Comparison of ENCODE assay signal across 8 mouse cellular contexts in genomic region chr11:73031536-73031935, GRCm38 (mm10). TPM values are rescaled to one million over a fixed set of nuclear protein-coding genes. Genes with fewer than 3 reads are reported as not detected.
DNase-seq lines count a peak whose midpoint lies in the region; ATAC-seq lines count a peak whose summit lies in the region.

No protein-coding gene starts in this region.

- H3K4me1 ChIP-seq in heart, embryonic 14.5 days (ENCODE audit: control insufficient read depth in 2 of 2, insufficient read depth in 2 of 2, low read length in 2 of 2): peaks cover 18 to 21% of the 10 kb centered on the region in 2 experiments
- peaks cover 5% of the 10 kb centered on the region for H3K4me1 ChIP-seq in embryonic facial prominence, embryonic 12.5 days
- H3K4me1 ChIP-seq in hindbrain, embryonic 12.5 days: peaks cover 8% of the 10 kb centered on the region
- H3K4me1 ChIP-seq in midbrain, embryonic 14.5 days (ENCODE audit: control insufficient read depth, insufficient read depth, low read length): no peaks in the 10 kb centered on the region; the same call in 1 of the 2 replicates

- WGBS in heart, embryonic 14.5 days: 68% methylated on average over 5 of the region's 5 CpGs
- WGBS in embryonic facial prominence, embryonic 12.5 days: 77% methylated on average over 5 of the region's 5 CpGs
- WGBS in hindbrain, embryonic 12.5 days: 51% methylated on average over 5 of the region's 5 CpGs
- 48% methylated on average over 5 of the region's 5 CpGs for whole genome bisulfite sequencing in midbrain, embryonic 14.5 days

- H3K4me2 ChIP-seq in heart, embryonic 14.5 days (ENCODE audit: low read length): peak overlapping the region; percentile 67
- peak overlapping the region; percentile 57 for H3K4me2 ChIP-seq in embryonic facial prominence, embryonic 12.5 days (replicated peaks)
- H3K4me2 ChIP-seq in hindbrain, embryonic 12.5 days (replicated peaks): peak overlapping the region; percentile 66
- H3K4me2 ChIP-seq in midbrain, embryonic 14.5 days (ENCODE audit: low read length): peak overlapping the region; percentile 51

- no peaks in the 10 kb centered on the region for H3K36me3 ChIP-seq in heart, embryonic 14.5 days (ENCODE audit: control insufficient read depth, insufficient read depth, low read length)
- no peaks in the 10 kb centered on the region for H3K36me3 ChIP-seq in embryonic facial prominence, embryonic 12.5 days
- H3K36me3 ChIP-seq in hindbrain, embryonic 12.5 days: peaks cover 8% of the 10 kb centered on the region; the same call in 1 of the 2 replicates
- peaks cover 6% of the 10 kb centered on the region; the same call in 1 of the 2 replicates for H3K36me3 ChIP-seq in midbrain, embryonic 14.5 days (ENCODE audit: control insufficient read depth, insufficient read depth, low read length)

- intact Hi-C loops in heart, postnatal 25 days (cut with DNase I): no loop called here

- H3K9me3 ChIP-seq in heart, embryonic 14.5 days (ENCODE audit: control insufficient read depth, low read length): no peaks in the 10 kb centered on the region
- no peaks in the 10 kb centered on the region for H3K9me3 ChIP-seq in embryonic facial prominence, embryonic 12.5 days
- H3K9me3 ChIP-seq in hindbrain, embryonic 12.5 days (replicated peaks): no peaks in the 10 kb centered on the region
- H3K9me3 ChIP-seq in midbrain, embryonic 14.5 days (ENCODE audit: control insufficient read depth, low read length): no peaks in the 10 kb centered on the region

- H3K27me3 ChIP-seq in heart, embryonic 14.5 days (ENCODE audit: control insufficient read depth, insufficient read depth, low read length): peaks cover 4% of the 10 kb centered on the region; the same call in 1 of the 2 replicates
- H3K27me3 ChIP-seq in embryonic facial prominence, embryonic 12.5 days: no peaks in the 10 kb centered on the region
- no peaks in the 10 kb centered on the region for H3K27me3 ChIP-seq in hindbrain, embryonic 12.5 days
- no peaks in the 10 kb centered on the region for H3K27me3 ChIP-seq in midbrain, embryonic 14.5 days (ENCODE audit: control insufficient read depth, insufficient read depth, low read length)

- H3K27ac ChIP-seq in heart, embryonic 14.5 days (replicated peaks in 1 of 2; ENCODE audit: control insufficient read depth in 1 of 2, insufficient read depth in 1 of 2, low read depth in 2 of 2, low read length in 2 of 2): peak overlapping the region in 1 of 2 experiments; percentile 46; a peak in 1 of 4 replicates
- H3K27ac ChIP-seq in embryonic facial prominence, embryonic 12.5 days: peak overlapping the region; percentile 76
- H3K27ac ChIP-seq in hindbrain, embryonic 12.5 days: peak overlapping the region; percentile 76; the same call in 1 of the 2 replicates
- H3K27ac ChIP-seq in midbrain, embryonic 14.5 days (replicated peaks; ENCODE audit: low read depth, low read length): peak overlapping the region; percentile 75

- no peak overlapping the region; the same call in 1 of the 2 replicates for H3K9ac ChIP-seq in heart, embryonic 14.5 days (ENCODE audit: low read length)
- H3K9ac ChIP-seq in embryonic facial prominence, embryonic 12.5 days: peak overlapping the region; percentile 37; the same call in 1 of the 2 replicates
- peak overlapping the region; percentile 36; the same call in 1 of the 2 replicates for H3K9ac ChIP-seq in hindbrain, embryonic 12.5 days
- peak overlapping the region; percentile 42; the same call in 1 of the 2 replicates for H3K9ac ChIP-seq in midbrain, embryonic 14.5 days (replicated peaks; ENCODE audit: low read length)

- no peak for ATAC-seq in heart, embryonic 14.5 days (ENCODE audit: insufficient number of reproducible peaks, insufficient read depth, low FRiP score, low read depth)
- ATAC-seq in embryonic facial prominence, embryonic 12.5 days (ENCODE audit: insufficient number of reproducible peaks, insufficient read depth, low FRiP score, low TSS enrichment): no peak
- peak; percentile 2; the same call in 1 of the 2 replicates for ATAC-seq in hindbrain, embryonic 12.5 days (ENCODE audit: low FRiP score)
- ATAC-seq in midbrain, embryonic 14.5 days (ENCODE audit: low FRiP score, low TSS enrichment): no peak

- no peak overlapping the region for H3K4me3 ChIP-seq in heart, embryonic 14.5 days (ENCODE audit: control insufficient read depth in 1 of 2, insufficient read depth in 1 of 2, low read depth in 1 of 2, low read length in 2 of 2)
- no peak overlapping the region for H3K4me3 ChIP-seq in embryonic facial prominence, embryonic 12.5 days
- no peak overlapping the region for H3K4me3 ChIP-seq in hindbrain, embryonic 12.5 days
- H3K4me3 ChIP-seq in midbrain, embryonic 14.5 days (replicated peaks; ENCODE audit: low read depth, low read length): no peak overlapping the region

- DNase-seq in heart, postnatal 25 days (ENCODE audit: low spot score): no peak
- peak; percentile 36 for DNase-seq in midbrain, embryonic 14.5 days
- DNase-seq in right cerebral cortex, postnatal 10 days (ENCODE audit: low spot score in 2 of 2): no peak
- no peak for DNase-seq in embryo, embryonic 11 days
- DNase-seq in ovary, postnatal 36 days (ENCODE audit: low spot score): no peak

RNA-seq across cellular contexts. Expression of gene Camkk1, which starts 12.7 kb away (rescaled TPM):
- polyA plus RNA-seq in heart, embryonic 14.5 days (2014; fragmentation: Nextera tagmentation; extraction: Ambion mirVana): 0.81 and 1.2 TPM in 2 replicates
- total RNA-seq in heart, postnatal 25 days (2021): 1 to 10 TPM in 1 of 2 experiments, under 1 TPM in 1; 0.95 to 1.2 TPM
- polyA plus RNA-seq in embryonic facial prominence, embryonic 12.5 days (2016; fragmentation: Nextera tagmentation; extraction: Ambion mirVana): 10.6 and 11.0 TPM in 2 replicates
- polyA plus RNA-seq in hindbrain, embryonic 12.5 days (2016; fragmentation: Nextera tagmentation; extraction: Ambion mirVana): 13.3 and 13.6 TPM in 2 replicates
- polyA plus RNA-seq in midbrain, embryonic 14.5 days (2014; fragmentation: Nextera tagmentation; extraction: Ambion mirVana): 11.0 and 16.6 TPM in 2 replicates

RNA-seq across cellular contexts. Expression of gene Ncbp3, which starts 16.0 kb away (rescaled TPM):
- 9.5 and 10.3 TPM in 2 replicates for polyA plus RNA-seq in heart, embryonic 14.5 days (2014; fragmentation: Nextera tagmentation; extraction: Ambion mirVana)
- total RNA-seq in heart, postnatal 25 days (2021): 1 to 10 TPM; 5.6 to 6.2 TPM
- polyA plus RNA-seq in embryonic facial prominence, embryonic 12.5 days (2016; fragmentation: Nextera tagmentation; extraction: Ambion mirVana): 14.2 and 14.9 TPM in 2 replicates
- polyA plus RNA-seq in hindbrain, embryonic 12.5 days (2016; fragmentation: Nextera tagmentation; extraction: Ambion mirVana): 13.4 and 13.5 TPM in 2 replicates
- polyA plus RNA-seq in midbrain, embryonic 14.5 days (2014; fragmentation: Nextera tagmentation; extraction: Ambion mirVana): 8.3 and 10.2 TPM in 2 replicates

RNA-seq across cellular contexts. Expression of gene P2rx1, which starts 32.6 kb away (rescaled TPM):
- polyA plus RNA-seq in heart, embryonic 14.5 days (2014; fragmentation: Nextera tagmentation; extraction: Ambion mirVana): 1.4 and 1.5 TPM in 2 replicates
- total RNA-seq in heart, postnatal 25 days (2021): under 1 TPM; 0.29 to 0.50 TPM
- polyA plus RNA-seq in embryonic facial prominence, embryonic 12.5 days (2016; fragmentation: Nextera tagmentation; extraction: Ambion mirVana): 0.98 and 1.0 TPM in 2 replicates
- polyA plus RNA-seq in hindbrain, embryonic 12.5 days (2016; fragmentation: Nextera tagmentation; extraction: Ambion mirVana): 0.81 and 1.2 TPM in 2 replicates
- 0.36 and 0.41 TPM in 2 replicates for polyA plus RNA-seq in midbrain, embryonic 14.5 days (2014; fragmentation: Nextera tagmentation; extraction: Ambion mirVana)

RNA-seq across cellular contexts. Expression of gene Itgae, which starts 58.8 kb away (rescaled TPM):
- 0.22 and 0.36 TPM in 2 replicates for polyA plus RNA-seq in heart, embryonic 14.5 days (2014; fragmentation: Nextera tagmentation; extraction: Ambion mirVana)
- under 1 TPM; 0.08 to 0.16 TPM for total RNA-seq in heart, postnatal 25 days (2021)
- polyA plus RNA-seq in embryonic facial prominence, embryonic 12.5 days (2016; fragmentation: Nextera tagmentation; extraction: Ambion mirVana): 0.50 and 0.51 TPM in 2 replicates
- 0.30 and 0.35 TPM in 2 replicates for polyA plus RNA-seq in hindbrain, embryonic 12.5 days (2016; fragmentation: Nextera tagmentation; extraction: Ambion mirVana)
- polyA plus RNA-seq in midbrain, embryonic 14.5 days (2014; fragmentation: Nextera tagmentation; extraction: Ambion mirVana): 0.23 and 0.24 TPM in 2 replicates
